Mouse (Mus musculus): ENCODE measurements around the gene Cacnb3.

GRCm38 (mm10) chr15:98630540-98630939 is at the start of gene Cacnb3:
- TF ChIP-seq CTCF (IDR thresholded peaks at IDR 0.05; ENCODE audit: low read depth) (no peak), EP300 (IDR thresholded peaks at IDR 0.05; ENCODE audit: low read depth) (no peak)
